Comparison of ENCODE assay signal across 9 mouse cellular contexts in genomic region chr16:88204400-88204799, GRCm38 (mm10).
A peak's percentile ranks its signal among the peaks of the same experiment; 100 is the strongest.
DNase-seq lines count a peak whose midpoint lies in the region; ATAC-seq and TF ChIP-seq lines count a peak whose summit lies in the region.
"Had no signal": no experiment of that assay in that cellular context is flagged by ENCODE, and none has a peak within 500 bp of the region (broad histone marks: within the 10 kb centered on the region; RNA-seq: fewer than 3 reads in every experiment).

No protein-coding gene starts in this region.

- H3K4me1 ChIP-seq in forebrain, postnatal 0 days (ENCODE audit: insufficient read depth), result no peaks in the 10 kb centered on the region
- H3K4me1 ChIP-seq in intestine, embryonic 16.5 days (ENCODE audit: control insufficient read depth, insufficient read depth, low read length), result no peaks in the 10 kb centered on the region
- no peaks in the 10 kb centered on the region for H3K4me1 ChIP-seq in midbrain, embryonic 15.5 days
- H3K4me1 ChIP-seq: limb, embryonic 12.5 days had no signal

- no peaks in the 10 kb centered on the region for H3K36me3 ChIP-seq in forebrain, postnatal 0 days (ENCODE audit: insufficient read depth)
- H3K36me3 ChIP-seq in intestine, embryonic 16.5 days (ENCODE audit: control insufficient read depth, insufficient read depth, low read length), result no peaks in the 10 kb centered on the region
- no peaks in the 10 kb centered on the region for H3K36me3 ChIP-seq in midbrain, embryonic 15.5 days (replicated peaks)
- H3K36me3 ChIP-seq: limb, embryonic 12.5 days had no signal

- 3% methylated on average over 5 of the region's 5 CpGs for WGBS in forebrain, postnatal 0 days
- 3% methylated on average over 5 of the region's 5 CpGs for WGBS in intestine, embryonic 16.5 days
- WGBS in midbrain, embryonic 15.5 days, result 10% methylated on average over 5 of the region's 5 CpGs

- no peak overlapping the region for H3K9ac ChIP-seq in forebrain, postnatal 0 days
- no peak overlapping the region for H3K9ac ChIP-seq in intestine, embryonic 16.5 days (ENCODE audit: low read depth, low read length)
- no peak overlapping the region for H3K9ac ChIP-seq in midbrain, embryonic 15.5 days
- H3K9ac ChIP-seq: limb, embryonic 12.5 days had no signal

- CTCF ChIA-PET in Patski (lab: Charles Lee), result interaction anchor here (0.9 to 1.9 kb wide), 7 partner anchors 9 to 367 kb away, joined by 3 to 5 read pairs (median 4); no protein-coding TSS in a partner anchor

- H3K27me3 ChIP-seq in Patski, result peaks cover 7% of the 10 kb centered on the region
- no peaks in the 10 kb centered on the region for H3K27me3 ChIP-seq in forebrain, postnatal 0 days (ENCODE audit: insufficient read depth, low read length)
- no peaks in the 10 kb centered on the region for H3K27me3 ChIP-seq in intestine, embryonic 16.5 days (replicated peaks; ENCODE audit: control insufficient read depth, insufficient read depth, low read length)
- no peaks in the 10 kb centered on the region for H3K27me3 ChIP-seq in midbrain, embryonic 15.5 days (replicated peaks)

- peak; percentile 54 for ATAC-seq in Patski
- peak; percentile 58; the same call in 1 of the 2 replicates for ATAC-seq in forebrain, postnatal 0 days
- peak; percentile 38; the same call in 1 of the 2 replicates for ATAC-seq in intestine, embryonic 16.5 days
- peak; percentile 69; the same call in 1 of the 2 replicates for ATAC-seq in midbrain, embryonic 15.5 days (replicated peaks)
- no peak for ATAC-seq in activated CD4-positive, CD25-positive, alpha-beta regulatory T cell, adult 4 months

- POLR2A ChIA-PET in Patski (lab: Charles Lee), result no interaction called here

- no peaks in the 10 kb centered on the region for H3K9me3 ChIP-seq in forebrain, postnatal 0 days (ENCODE audit: low read length)
- H3K9me3 ChIP-seq in intestine, embryonic 16.5 days (ENCODE audit: control insufficient read depth, low read length), result no peaks in the 10 kb centered on the region
- no peaks in the 10 kb centered on the region for H3K9me3 ChIP-seq in midbrain, embryonic 15.5 days
- H3K9me3 ChIP-seq: limb, embryonic 12.5 days had no signal

- intact Hi-C loops in left cerebral cortex, postnatal 14 days (cut with DNase I), result loop anchor here (1.0 to 2.0 kb wide), 2 partner anchors 363 to 438 kb away; no protein-coding TSS in a partner anchor

- peak; percentile 94 for TF ChIP-seq CTCF in Patski (IDR thresholded peaks at IDR 0.05)
- TF ChIP-seq CTCF in forebrain, postnatal 0 days (IDR thresholded peaks at IDR 0.05; ENCODE audit: low read depth), result peak; percentile 90

- no peak overlapping the region for H3K27ac ChIP-seq in forebrain, postnatal 0 days (ENCODE audit: low read depth, low read length)
- no peak overlapping the region for H3K27ac ChIP-seq in intestine, embryonic 16.5 days (ENCODE audit: low read length)
- H3K27ac ChIP-seq in midbrain, embryonic 15.5 days, result no peak overlapping the region
- H3K27ac ChIP-seq: limb, embryonic 12.5 days had no signal

- in situ Hi-C loops in Patski (cut with MboI; ENCODE audit: low pct_unique_long_range_greater_than_20kb), result loop anchor here (5.0 to 25.0 kb wide), 2 partner anchors 362 to 692 kb away; no protein-coding TSS in a partner anchor

- DNase-seq in Patski (ENCODE audit: low read depth, low spot score), result no peak
- DNase-seq in c-Kit-positive CD71-positive TER-119-positive erythroid progenitor cells, embryonic 14.5 days (ENCODE audit: low spot score), result peak; percentile 9
- DNase-seq in forebrain, postnatal 0 days, result peak; percentile 77
- DNase-seq in left cerebral cortex, postnatal 14 days (ENCODE audit: low spot score in 2 of 2), result peak; percentile 55 to 76
- peak; percentile 7 to 14 for DNase-seq in spleen, postnatal 14 days (ENCODE audit: low spot score in 2 of 2)

- H3K4me2 ChIP-seq in forebrain, postnatal 0 days (ENCODE audit: low read depth), result no peak overlapping the region
- no peak overlapping the region for H3K4me2 ChIP-seq in intestine, embryonic 16.5 days (ENCODE audit: low read depth, low read length)
- H3K4me2 ChIP-seq in midbrain, embryonic 15.5 days, result no peak overlapping the region
- H3K4me2 ChIP-seq: limb, embryonic 12.5 days had no signal

- H3K4me3 ChIP-seq in forebrain, postnatal 0 days (ENCODE audit: low read depth, low read length), result no peak overlapping the region
- no peak overlapping the region for H3K4me3 ChIP-seq in intestine, embryonic 16.5 days (ENCODE audit: low read length)
- H3K4me3 ChIP-seq in midbrain, embryonic 15.5 days, result no peak overlapping the region
- H3K4me3 ChIP-seq: limb, embryonic 12.5 days had no signal
